Mouse (Mus musculus): ENCODE measurements around the gene Tat. TPM values are rescaled to one million over a fixed set of nuclear protein-coding genes. Genes with fewer than 3 reads are reported as not detected.
"Not testable (repeated sequence)": the region's sequence is repeated elsewhere in the genome, so short reads cannot be mapped to it uniquely, and the experiment has no call there.

The Tat gene
- polyA plus RNA-seq, 1 experiment from 2014 or later = not detected

DNA sequence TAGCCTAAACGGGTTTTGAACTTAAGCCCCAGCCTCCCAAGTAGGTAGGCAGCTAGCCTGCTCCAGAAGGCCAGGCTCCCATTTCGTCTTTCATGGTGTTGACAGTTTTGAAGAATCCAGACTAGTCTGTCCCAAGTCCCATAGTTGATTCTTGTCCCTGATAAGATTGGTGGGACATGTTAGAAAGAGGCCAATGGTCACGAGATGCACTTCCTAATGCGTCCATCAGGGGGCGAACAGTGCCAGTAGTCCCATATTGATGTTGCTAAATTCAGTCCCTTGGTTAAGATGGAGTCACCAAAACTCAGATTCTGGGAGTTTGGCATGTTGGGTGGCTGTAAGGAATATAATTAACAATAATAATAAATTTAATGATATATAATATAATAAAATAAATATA is 20.6 kb downstream of the Tat start:
- WGBS = 38% methylated on average over 5 of the region's 5 CpGs
- Histone ChIP-seq H3K4me2 (replicated peaks) (no peak overlapping the region), H3K4me1 (peaks cover 7% of the 10 kb centered on the region; the same call in 1 of the 2 replicates), H3K9ac (no peak overlapping the region), H3K27ac (no peak overlapping the region), H3K4me3 (no peak overlapping the region), H3K9me3 (no peaks in the 10 kb centered on the region), H3K27me3 (replicated peaks) (no peaks in the 10 kb centered on the region), H3K36me3 (no peaks in the 10 kb centered on the region)
- ATAC-seq (ENCODE audit: low FRiP score, low read depth) = no peak

DNA sequence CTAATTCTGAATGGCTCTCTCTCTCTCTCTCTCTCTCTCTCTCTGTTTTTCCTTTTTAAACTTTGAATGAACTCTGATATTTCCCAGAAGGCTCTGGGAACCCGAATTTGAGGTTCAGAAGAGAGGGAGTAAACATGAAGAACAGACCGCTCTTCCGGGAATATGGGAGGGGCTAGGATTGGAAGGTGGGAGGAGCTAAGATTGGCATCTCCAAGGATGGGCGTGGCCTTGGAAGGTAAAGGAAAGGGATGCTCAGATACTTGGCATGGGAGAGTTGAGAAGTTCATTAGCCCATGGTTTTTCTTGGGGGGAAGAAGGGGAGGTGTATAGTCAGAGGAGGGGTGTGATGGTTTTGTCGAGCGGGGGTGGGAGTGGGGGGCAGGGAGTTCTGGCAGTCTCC is 31.8 kb downstream of the Tat start:
- Histone ChIP-seq H3K4me3 (no peak overlapping the region), H3K4me1 (no peaks in the 10 kb centered on the region), H3K9me3 (no peaks in the 10 kb centered on the region), H3K36me3 (no peaks in the 10 kb centered on the region), H3K9ac (no peak overlapping the region), H3K27me3 (replicated peaks) (no peaks in the 10 kb centered on the region), H3K4me2 (replicated peaks) (no peak overlapping the region), H3K27ac (no peak overlapping the region)
- 61% methylated on average over 6 of the region's 6 CpGs for WGBS
- ATAC-seq (ENCODE audit: low FRiP score, low read depth) = no peak

DNA sequence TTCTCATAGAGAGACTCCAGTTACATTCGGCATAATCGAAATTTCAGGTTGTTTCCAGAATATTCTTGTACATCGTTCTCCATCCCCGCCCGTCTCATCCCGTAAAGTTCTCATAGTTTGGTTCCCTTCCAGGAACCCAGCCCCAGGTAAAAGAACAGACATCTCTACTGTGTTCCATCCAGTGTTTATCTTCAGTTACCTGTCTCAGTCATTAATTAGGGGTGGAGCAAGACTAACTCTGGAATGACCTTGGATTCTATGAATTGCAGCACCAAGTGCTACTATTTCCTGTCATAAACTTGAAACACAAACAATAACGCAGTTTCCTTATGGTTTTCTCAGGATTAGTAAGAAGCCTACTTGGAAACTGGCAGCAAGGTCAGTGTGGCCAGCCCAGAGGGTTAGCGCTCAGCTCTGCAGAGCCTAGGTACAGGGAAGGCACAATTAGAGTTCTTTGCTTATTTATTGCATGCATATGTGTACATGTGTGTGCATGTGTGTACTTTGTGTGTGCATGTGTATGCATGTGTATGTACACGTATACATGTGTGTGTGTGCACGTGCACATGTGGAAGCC is 32.6 kb downstream of the Tat start:
- H3K36me3 ChIP-seq = no peaks in the 10 kb centered on the region
- ATAC-seq (ENCODE audit: low FRiP score, low read depth) = no peak
- H3K27ac ChIP-seq = no peak overlapping the region
- 92% methylated on average over 10 of the region's 10 CpGs for WGBS
- H3K9ac ChIP-seq = no peak overlapping the region
- no peaks in the 10 kb centered on the region for H3K27me3 ChIP-seq (replicated peaks)
- no peak overlapping the region for H3K4me2 ChIP-seq (replicated peaks)
- H3K9me3 ChIP-seq = no peaks in the 10 kb centered on the region
- no peak overlapping the region for H3K4me3 ChIP-seq
- no peaks in the 10 kb centered on the region for H3K4me1 ChIP-seq

DNA sequence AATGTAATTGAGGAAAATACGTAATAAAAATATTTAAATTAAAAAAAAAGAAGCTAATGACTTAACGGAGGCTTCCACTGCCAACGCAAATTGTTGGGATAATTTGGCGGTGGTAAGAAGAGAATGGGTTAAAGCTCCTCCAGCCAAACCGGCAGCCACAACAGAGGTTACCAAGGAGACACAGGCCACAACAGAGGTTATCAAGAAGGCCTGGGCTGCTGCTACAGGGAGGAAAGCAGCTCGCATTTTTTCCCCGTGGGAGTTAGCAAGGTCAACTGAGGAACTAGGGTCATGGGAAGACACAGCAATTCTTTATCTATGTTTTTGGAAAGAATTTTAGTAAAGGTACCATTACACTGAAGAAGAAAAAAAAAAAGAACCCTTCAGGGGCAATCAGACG is 43.5 kb downstream of the Tat start:
- H3K4me3 ChIP-seq; H3K4me2 ChIP-seq (replicated peaks); H3K4me1 ChIP-seq; H3K27ac ChIP-seq; H3K36me3 ChIP-seq; H3K27me3 ChIP-seq (replicated peaks); H3K9ac ChIP-seq; ATAC-seq (ENCODE audit: low FRiP score, low read depth); H3K9me3 ChIP-seq: not testable (repeated sequence)
- WGBS = 37% methylated on average over 8 of the region's 8 CpGs

DNA sequence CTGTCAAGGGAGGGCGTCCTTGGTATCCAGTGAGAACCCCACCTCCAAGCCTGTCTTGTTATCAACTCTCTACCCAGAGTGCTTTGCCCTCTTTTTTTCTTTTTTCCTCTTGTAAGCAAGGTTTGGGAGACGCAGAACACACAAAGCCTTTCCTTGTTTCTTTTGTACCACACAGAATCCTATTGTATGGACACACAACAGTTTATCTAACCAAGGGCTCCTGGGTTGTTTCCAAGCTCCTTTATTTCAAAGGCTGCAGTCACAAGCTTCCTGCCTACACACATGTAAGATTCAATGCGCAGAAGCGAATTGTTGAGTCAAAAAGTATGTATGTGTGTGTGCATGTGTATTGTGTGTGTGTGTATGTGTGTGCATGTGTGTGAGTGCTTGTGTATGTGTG is 44.1 kb downstream of the Tat start:
- no peak overlapping the region for H3K4me2 ChIP-seq (replicated peaks)
- no peak for ATAC-seq (ENCODE audit: low FRiP score, low read depth)
- H3K4me3 ChIP-seq = no peak overlapping the region
- whole genome bisulfite sequencing = 64% methylated on average over 4 of the region's 4 CpGs
- no peak overlapping the region for H3K9ac ChIP-seq
- no peaks in the 10 kb centered on the region for H3K9me3 ChIP-seq
- H3K27ac ChIP-seq = no peak overlapping the region
- H3K36me3 ChIP-seq = no peaks in the 10 kb centered on the region
- H3K4me1 ChIP-seq = no peaks in the 10 kb centered on the region
- no peaks in the 10 kb centered on the region for H3K27me3 ChIP-seq (replicated peaks)

DNA sequence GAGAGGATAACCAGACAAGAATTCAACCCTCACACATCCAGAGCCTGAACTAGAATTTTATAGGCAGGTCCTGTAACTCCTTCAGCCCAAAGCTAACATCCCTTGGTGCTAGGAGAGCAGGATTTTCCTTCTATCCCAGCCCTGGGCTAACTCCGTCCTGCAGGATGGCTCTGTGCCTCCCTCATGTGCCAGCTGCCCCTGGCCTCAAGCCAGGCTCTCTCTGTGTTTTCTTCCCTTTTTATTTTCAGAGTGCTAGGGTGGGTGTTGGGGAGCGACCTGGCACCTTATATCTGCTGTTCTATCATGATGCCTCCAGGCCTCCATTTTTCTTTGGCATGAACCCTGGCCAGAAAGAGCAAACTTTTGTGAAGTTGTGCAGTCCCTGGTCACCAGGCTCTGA is 45.9 kb downstream of the Tat start:
- WGBS = 85% methylated on average over 2 of the region's 2 CpGs
- H3K27me3 ChIP-seq (replicated peaks) = no peaks in the 10 kb centered on the region
- no peaks in the 10 kb centered on the region for H3K4me1 ChIP-seq

DNA sequence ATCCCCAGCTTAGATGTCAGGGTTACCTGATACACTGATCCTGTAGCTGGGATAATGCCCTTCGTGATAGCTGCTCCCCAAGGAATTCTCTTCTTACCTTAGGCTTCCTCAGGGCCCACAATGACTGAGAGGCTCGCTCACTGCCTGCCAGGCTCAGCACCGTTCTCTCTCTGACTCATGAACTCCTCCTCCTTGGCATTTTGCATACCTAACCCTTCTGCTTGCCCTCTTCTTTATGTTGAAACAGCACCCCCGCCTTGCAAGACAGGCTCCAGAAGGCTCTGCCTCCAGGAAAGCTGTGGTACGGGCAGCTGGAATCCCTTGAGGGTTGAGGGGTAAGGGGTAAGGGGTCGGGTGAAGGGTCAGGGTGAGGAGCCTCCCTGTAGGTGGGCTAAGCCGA is 49.0 kb downstream of the Tat start:
- Histone ChIP-seq H3K9ac (no peak overlapping the region), H3K9me3 (no peaks in the 10 kb centered on the region), H3K4me3 (no peak overlapping the region), H3K4me1 (no peaks in the 10 kb centered on the region), H3K27me3 (replicated peaks) (no peaks in the 10 kb centered on the region), H3K4me2 (replicated peaks) (no peak overlapping the region), H3K27ac (no peak overlapping the region), H3K36me3 (no peaks in the 10 kb centered on the region)
- ATAC-seq (ENCODE audit: low FRiP score, low read depth) = no peak
- WGBS = 50% methylated on average over 7 of the region's 7 CpGs

More for the DNA sequence above, 45.9 kb downstream of the Tat start:
- H3K36me3 ChIP-seq = no peaks in the 10 kb centered on the region
- no peak overlapping the region for H3K9ac ChIP-seq
- no peak overlapping the region for H3K27ac ChIP-seq
- H3K4me3 ChIP-seq = no peak overlapping the region
- no peak overlapping the region for H3K4me2 ChIP-seq (replicated peaks)
- ATAC-seq (ENCODE audit: low FRiP score, low read depth) = no peak
- no peaks in the 10 kb centered on the region for H3K9me3 ChIP-seq

DNA sequence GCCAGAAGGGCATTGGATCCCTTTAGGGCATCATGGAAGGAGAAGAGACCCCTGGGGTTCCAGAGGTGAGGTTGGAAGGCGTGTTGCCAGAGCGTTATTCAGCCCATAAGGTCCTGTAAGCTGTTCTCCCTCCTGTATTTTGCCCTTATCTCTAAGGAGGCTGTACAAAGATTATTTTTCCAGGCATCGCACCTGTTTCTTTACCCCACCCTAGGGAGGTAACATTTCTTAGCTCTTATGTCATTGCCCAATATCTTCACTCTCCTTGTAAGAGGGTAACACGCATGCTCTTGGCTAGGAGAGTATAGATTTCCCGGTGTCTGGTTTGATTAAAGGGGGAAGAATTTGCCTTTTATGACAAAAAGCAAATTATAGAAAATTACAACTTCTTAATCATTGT is 49.4 kb downstream of the Tat start, which contains the start of gene Chst4:
TSS of gene Chst4 (minus strand) at position 82 of the 400 bp plus-strand sequence.
- no peaks in the 10 kb centered on the region for H3K9me3 ChIP-seq
- H3K4me3 ChIP-seq = no peak within 1 kb of the TSS
- H3K27ac ChIP-seq = no peak within 1 kb of the TSS
- no peaks in the 10 kb centered on the region for H3K27me3 ChIP-seq (replicated peaks)
- H3K4me1 ChIP-seq = no peaks in the 10 kb centered on the region
- H3K4me2 ChIP-seq (replicated peaks) = no peak within 1 kb of the TSS
- WGBS = 89% methylated on average over 5 of the region's 5 CpGs
- ATAC-seq (ENCODE audit: low FRiP score, low read depth) = no peak
- H3K36me3 ChIP-seq = no peaks in the 10 kb centered on the region
- no peak within 1 kb of the TSS for H3K9ac ChIP-seq

DNA sequence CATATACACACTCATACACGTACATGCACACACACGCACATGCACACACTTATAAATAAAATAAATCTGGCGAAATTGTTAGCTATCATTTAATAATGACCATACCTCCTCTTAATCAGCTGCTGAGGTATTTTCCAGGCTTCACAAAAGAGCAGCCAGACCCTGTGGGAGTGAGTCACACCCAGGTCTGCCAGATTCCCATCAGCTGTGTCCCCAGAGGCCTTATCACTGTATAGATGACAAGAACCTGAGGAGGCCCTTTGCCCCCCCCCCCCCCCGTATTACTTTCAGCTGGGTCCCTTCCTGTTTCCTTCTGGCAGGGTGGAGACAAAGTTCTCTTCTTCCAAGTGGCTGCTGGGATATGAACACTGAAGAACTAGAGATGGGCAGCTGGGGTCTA is 50.3 kb downstream of the Tat start:
- no peaks in the 10 kb centered on the region for H3K36me3 ChIP-seq
- no peak for ATAC-seq (ENCODE audit: low FRiP score, low read depth)
- no peak overlapping the region for H3K4me2 ChIP-seq (replicated peaks)
- 82% methylated on average over 4 of the region's 4 CpGs for WGBS
- no peaks in the 10 kb centered on the region for H3K9me3 ChIP-seq
- H3K9ac ChIP-seq = no peak overlapping the region
- H3K4me3 ChIP-seq = no peak overlapping the region
- H3K27me3 ChIP-seq (replicated peaks) = no peaks in the 10 kb centered on the region
- no peak overlapping the region for H3K27ac ChIP-seq
- H3K4me1 ChIP-seq = no peaks in the 10 kb centered on the region

Other genes with a start within 250 kb of the Tat start
- gene Ap1g1, start 211.9 kb upstream of the Tat start, polyA plus RNA-seq (2016; fragmentation: Nextera tagmentation; extraction: Ambion mirVana) = 56.4 and 62.9 TPM in 2 replicates
- gene Phlpp2, start 121.9 kb upstream of the Tat start, polyA plus RNA-seq (2016; fragmentation: Nextera tagmentation; extraction: Ambion mirVana) = 3.3 and 3.5 TPM in 2 replicates
- 0.43 and 0.61 TPM in 2 replicates for gene Marveld3, start 28.2 kb upstream of the Tat start, polyA plus RNA-seq (2016; fragmentation: Nextera tagmentation; extraction: Ambion mirVana)
- gene Chst4, start 49.3 kb downstream of the Tat start, polyA plus RNA-seq (2016; fragmentation: Nextera tagmentation; extraction: Ambion mirVana) = not detected in 2 replicates
- gene Zfp612, start 89.3 kb downstream of the Tat start, polyA plus RNA-seq (2016; fragmentation: Nextera tagmentation; extraction: Ambion mirVana) = 12.7 and 13.0 TPM in 2 replicates
- not detected in 2 replicates for gene Gm21964, start 110.8 kb downstream of the Tat start, polyA plus RNA-seq (2016; fragmentation: Nextera tagmentation; extraction: Ambion mirVana)
- gene Gm17720, start 112.3 kb downstream of the Tat start, polyA plus RNA-seq (2016; fragmentation: Nextera tagmentation; extraction: Ambion mirVana) = not detected in 2 replicates
- gene Calb2, start 177.8 kb downstream of the Tat start, polyA plus RNA-seq (2016; fragmentation: Nextera tagmentation; extraction: Ambion mirVana) = 5.3 and 7.7 TPM in 2 replicates
- gene Cmtr2, start 225.2 kb downstream of the Tat start, polyA plus RNA-seq (2016; fragmentation: Nextera tagmentation; extraction: Ambion mirVana) = 10.8 and 12.2 TPM in 2 replicates